Mouse (Mus musculus): Measurements from ENCODE around the gene Dctn2. TPM values are rescaled to one million over a fixed set of nuclear protein-coding genes. Genes with fewer than 3 reads are reported as not detected.

Dctn2 gene
- total and polyA plus RNA-seq, 3 experiments: 66.3 to 91.9 (median 79.1) TPM

- in situ Hi-C loops (cut with MboI; ENCODE audit: low pct_ligation_motif_present, low pct_unique_long_range_greater_than_20kb, low sequenced_read_pairs): no loop called here
- dilution Hi-C loops (cut with MboI; ENCODE audit: extremely low pct_ligation_motif_present, extremely low pct_unique_long_range_greater_than_20kb, low sequenced_read_pairs): no loop called here
- Histone ChIP-seq H3K9me3 (replicated peaks; ENCODE audit: low read length) (no peaks in the 10 kb centered on the region), H3K27me3 (replicated peaks) (no peaks in the 10 kb centered on the region), H3K4me2 (ENCODE audit: insufficient read depth, low read depth, poor library complexity, severe bottlenecking) (peak within 1 kb of the TSS; percentile 75), H3K79me2 (replicated peaks; ENCODE audit: control insufficient read depth, extremely low read depth, insufficient read depth, poor library complexity, severe bottlenecking) (peaks cover 47% of the 10 kb centered on the region), H3K4me3 (replicated peaks in 1 of 3; ENCODE audit: low read depth in 2 of 3, low read length in 2 of 3, poor library complexity in 1 of 3) (peak within 1 kb of the TSS; percentile 74 to 83 (median 75)), H3K36me3 (replicated peaks in 1 of 2; ENCODE audit: control insufficient read depth in 1 of 2, insufficient read depth in 1 of 2, low read length in 1 of 2) (peaks cover 50 to 60% of the 10 kb centered on the region in 2 experiments), H3K4me1 (ENCODE audit: control insufficient read depth in 1 of 2, insufficient read depth in 2 of 2) (peaks cover 20 to 42% of the 10 kb centered on the region in 2 experiments), H3K9ac (ENCODE audit: insufficient read depth, low read depth) (peak within 1 kb of the TSS; percentile 63), H3K27ac (ENCODE audit: insufficient read depth, low read depth) (peak within 1 kb of the TSS; percentile 99)
- 0 out of 2 replicates have a peak, but pooled peaks have one; percentile 20 for TF ChIP-seq ZMIZ1 (IDR thresholded peaks at IDR 0.05; ENCODE audit: low read depth, low read length)
- peak; percentile 90 for TF ChIP-seq USF1 (IDR thresholded peaks at IDR 0.05; ENCODE audit: low read depth, low read length)
- TF ChIP-seq USF2 (conservative IDR thresholded peaks at IDR 0.05; ENCODE audit: low read depth, low read length): peak; percentile 91
- TF ChIP-seq MAX (IDR thresholded peaks at IDR 0.05; ENCODE audit: low read length): no peak; the same call in 1 of the 2 replicates
- TF ChIP-seq MYC (IDR thresholded peaks at IDR 0.05; ENCODE audit: low read depth, low read length): peak; percentile 76; the same call in 1 of the 2 replicates
- no peak for TF ChIP-seq RCOR1 (conservative IDR thresholded peaks at IDR 0.05; ENCODE audit: low read depth, low read length)
- no peak for TF ChIP-seq SMC3 (IDR thresholded peaks at IDR 0.05; ENCODE audit: low read depth, low read length)
- TF ChIP-seq ZNF384 (IDR thresholded peaks at IDR 0.05; ENCODE audit: low read depth, low read length): no peak; the same call in 1 of the 2 replicates
- TF ChIP-seq NELFE (IDR thresholded peaks at IDR 0.05; ENCODE audit: low read depth, low read length): peak; percentile 60; the same call in 1 of the 2 replicates
- no peak for TF ChIP-seq ZC3H11A (IDR thresholded peaks at IDR 0.05; ENCODE audit: low read depth, low read length)
- no peak for TF ChIP-seq JUND (conservative IDR thresholded peaks at IDR 0.05; ENCODE audit: low read depth, low read length)
- TF ChIP-seq MAFK (IDR thresholded peaks at IDR 0.05; ENCODE audit: insufficient replicate concordance, low read length): no peak
- TF ChIP-seq ETS1 (conservative IDR thresholded peaks at IDR 0.05; ENCODE audit: low read depth, low read length): peak; percentile 83
- TF ChIP-seq MXI1 (IDR thresholded peaks at IDR 0.05; ENCODE audit: low read depth, low read length): peak; percentile 67; the same call in 1 of the 2 replicates
- TF ChIP-seq MAZ (IDR thresholded peaks at IDR 0.05; ENCODE audit: low read depth, low read length): peak; percentile 96
- TF ChIP-seq RAD21 (IDR thresholded peaks at IDR 0.05; ENCODE audit: low read depth, low read length): no peak
- TF ChIP-seq CHD2 (IDR thresholded peaks at IDR 0.05; ENCODE audit: low read length): peak; percentile 81
- peak; percentile 54 for TF ChIP-seq HCFC1 (IDR thresholded peaks at IDR 0.05; ENCODE audit: low read depth, low read length)
- TF ChIP-seq MEF2A (IDR thresholded peaks at IDR 0.05; ENCODE audit: borderline replicate concordance, low read depth, low read length): 0 out of 2 replicates have a peak, but pooled peaks have one; percentile 54
- TF ChIP-seq SIN3A (IDR thresholded peaks at IDR 0.05; ENCODE audit: low read length): peak; percentile 98
- TF ChIP-seq TCF12 (IDR thresholded peaks at IDR 0.05; ENCODE audit: low read depth, low read length): peak; percentile 77; the same call in 1 of the 2 replicates
- 0 out of 2 replicates have a peak, but pooled peaks have one; percentile 65 for TF ChIP-seq TBP (conservative IDR thresholded peaks at IDR 0.05; ENCODE audit: low read depth, low read length)
- TF ChIP-seq KAT2A (IDR thresholded peaks at IDR 0.05; ENCODE audit: insufficient replicate concordance, low read length): no peak
- peak; percentile 71; the same call in 1 of the 2 replicates for TF ChIP-seq POLR2A (IDR thresholded peaks at IDR 0.05; ENCODE audit: low read depth, low read length)
- TF ChIP-seq E2F4 (IDR thresholded peaks at IDR 0.05; ENCODE audit: insufficient replicate concordance, low read depth, low read length): no peak
- peak; percentile 67 for TF ChIP-seq ELF1 (IDR thresholded peaks at IDR 0.05; ENCODE audit: low read depth, low read length)
- TF ChIP-seq JUN (IDR thresholded peaks at IDR 0.05; ENCODE audit: insufficient read depth, low read depth, low read length): no peak
- peak; percentile 95 for TF ChIP-seq BHLHE40 (IDR thresholded peaks at IDR 0.05; ENCODE audit: low read depth, low read length)
- no peak for TF ChIP-seq GABPA (IDR thresholded peaks at IDR 0.05; ENCODE audit: insufficient replicate concordance, low read depth, low read length)
- peak; percentile 84 for TF ChIP-seq NRF1 (IDR thresholded peaks at IDR 0.05; ENCODE audit: low read depth, low read length)
- no peak for TF ChIP-seq EP300 (IDR thresholded peaks at IDR 0.05; ENCODE audit: low read length)
- TF ChIP-seq UBTF (IDR thresholded peaks at IDR 0.05; ENCODE audit: low read depth, low read length): no peak
- TF ChIP-seq ZKSCAN1 (IDR thresholded peaks at IDR 0.05; ENCODE audit: borderline replicate concordance, low read depth, low read length): no peak
- no peak for TF ChIP-seq CTCF (conservative IDR thresholded peaks at IDR 0.05 in 1 of 2, IDR thresholded peaks at IDR 0.05 in 1 of 2; ENCODE audit: low read depth in 2 of 2, low read length in 2 of 2)
- no peak for TF ChIP-seq POLR2AphosphoS2 (IDR thresholded peaks at IDR 0.05; ENCODE audit: low read depth, low read length)
- TF ChIP-seq IRF4 (IDR thresholded peaks at IDR 0.05; ENCODE audit: low read depth, low read length): peak; percentile 48; the same call in 1 of the 2 replicates
- TF ChIP-seq CHD1 (IDR thresholded peaks at IDR 0.05; ENCODE audit: low read depth, low read length): peak; percentile 98
- TF ChIP-seq PAX5 (IDR thresholded peaks at IDR 0.05; ENCODE audit: low read length): no peak
- DNase-seq (ENCODE audit: extremely low read depth): peak; percentile 94
Measured at GRCm38 (mm10) chr10:127288800-127289572, 22.8 kb downstream of the Dctn2 start, which contains the start of gene Mbd6. Gene Mbd6, minus strand, starts transcription at chr10:127289018.
